Mouse (Mus musculus): ENCODE measurements at regions not wholly inside any gene's neighbourhood (a gene's known extent, or its start where the extent isn't known, plus 50 kb on each side); places are given as distances from the start of the nearest gene placed in this dataset.

DNA sequence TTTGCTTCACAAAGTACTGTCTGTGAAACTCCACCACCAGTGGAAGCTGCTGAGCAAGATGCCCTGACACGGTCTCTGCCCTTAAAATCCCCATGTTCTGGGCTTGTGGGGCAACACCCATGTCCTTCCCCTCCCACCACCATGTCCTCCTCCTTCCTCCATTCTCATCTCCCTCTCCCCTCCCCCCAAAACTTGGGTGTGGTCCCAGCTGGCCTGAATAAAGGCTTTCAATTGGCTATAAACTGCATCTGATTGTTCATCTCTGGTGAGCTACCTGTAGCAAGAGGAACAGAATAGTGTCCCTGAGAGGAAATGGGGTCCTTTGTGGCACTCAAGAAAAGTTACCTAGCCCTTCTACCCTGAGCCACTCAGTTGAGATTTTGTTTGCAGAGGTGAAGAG, 91.8 kb downstream of the Slc16a9 start:
- no peak for DNase-seq

DNA sequence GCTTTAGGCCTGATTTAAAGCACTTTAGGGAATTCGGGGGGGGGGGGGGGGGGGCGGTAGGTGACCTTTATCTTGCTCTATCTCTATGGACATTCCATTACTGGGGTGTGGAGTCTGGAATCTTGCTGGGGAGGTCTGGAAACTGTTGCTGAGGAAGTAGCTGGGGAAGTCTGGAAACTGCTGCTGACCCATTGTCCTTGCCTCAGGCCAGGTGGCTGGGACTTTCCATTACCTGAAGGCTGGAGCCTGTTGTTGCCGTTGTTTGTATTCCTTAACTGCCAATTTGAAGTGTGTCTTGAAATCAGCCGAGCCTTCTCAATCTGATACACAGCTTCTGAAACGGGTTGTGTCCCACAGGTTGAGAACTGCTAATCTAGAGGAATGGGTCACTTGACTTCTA, 80.9 kb upstream of the Fam13c start:
- no peak for DNase-seq

DNA sequence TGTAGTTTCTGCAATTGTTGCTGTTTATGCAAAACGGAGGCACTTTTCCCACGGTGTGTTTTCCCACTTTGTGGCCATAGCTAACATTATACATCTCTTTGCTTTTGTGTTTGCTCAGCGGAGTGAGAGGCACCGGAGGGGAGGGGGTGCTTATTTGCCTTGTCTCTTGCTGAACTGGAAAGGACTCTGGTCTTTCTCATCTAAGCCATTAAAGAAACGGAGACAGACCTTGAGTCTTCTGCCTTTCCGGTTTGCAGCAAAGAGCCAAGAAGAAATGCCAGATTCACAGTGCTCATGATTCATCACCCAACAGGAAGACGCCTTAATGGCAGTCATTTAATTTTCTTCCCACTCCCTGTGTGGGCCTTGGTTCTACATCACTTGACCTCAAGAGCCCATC, 80.4 kb upstream of the Fam13c start:
- DNase-seq, result no peak

DNA sequence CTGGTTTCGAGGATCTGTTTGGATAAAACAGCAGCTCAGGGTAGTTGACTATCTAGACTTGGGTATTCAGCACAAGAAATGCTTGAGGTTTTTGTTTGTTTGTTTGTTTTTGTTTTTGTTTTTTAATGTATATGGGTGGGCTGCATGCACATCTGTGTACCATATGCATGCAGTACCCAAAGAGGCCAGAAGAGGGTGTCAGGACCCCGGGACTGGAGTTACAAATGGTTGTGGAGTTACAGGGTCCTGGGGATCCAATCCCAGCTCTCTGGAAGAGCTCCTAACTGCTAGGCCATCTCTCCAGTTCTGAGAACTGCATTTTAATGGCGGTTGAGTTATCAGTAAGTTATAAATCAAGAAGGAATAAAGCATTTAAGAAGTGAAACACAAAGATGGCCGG, 77.2 kb upstream of the Fam13c start:
- peak; percentile 41 for DNase-seq

GRCm38 (mm10) chr10:70364218-70364975, 75.9 kb upstream of the Fam13c start:
- no peak for DNase-seq

GRCm38 (mm10) chr10:70364976-70365345, 75.3 kb upstream of the Fam13c start:
- no peak for DNase-seq

GRCm38 (mm10) chr10:70365504-70365903, 74.8 kb upstream of the Fam13c start:
- DNase-seq, result no peak

DNA sequence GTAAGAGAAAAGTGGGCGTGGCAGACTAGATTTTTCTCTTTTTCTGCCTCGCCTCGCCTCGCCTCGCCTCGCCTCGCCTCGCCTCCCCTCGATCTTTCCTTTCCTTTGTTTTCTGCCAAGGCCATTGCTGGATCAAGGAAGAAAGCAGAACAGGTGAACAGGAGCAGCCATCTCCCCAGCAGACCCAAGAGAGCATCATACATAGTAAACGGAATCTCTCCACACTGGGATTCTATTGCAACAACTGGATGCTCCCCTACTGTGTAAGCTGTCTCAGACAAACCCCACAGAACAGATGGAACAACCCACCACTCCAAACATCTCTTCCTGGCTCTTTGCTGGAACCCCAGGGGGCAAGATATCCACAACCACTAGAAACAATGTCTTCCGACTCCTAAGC, 72.4 kb upstream of the Fam13c start:
- DNase-seq, result no peak

GRCm38 (mm10) chr10:70368685-70369084, 71.6 kb upstream of the Fam13c start:
- peak; percentile 79 for DNase-seq

- no peak for DNase-seq
These were observed 67.7 kb upstream of the Fam13c start for GRCm38 (mm10) chr10:70372411-70373136.

GRCm38 (mm10) chr10:70373207-70373606, 67.1 kb upstream of the Fam13c start:
- no peak for DNase-seq

DNA sequence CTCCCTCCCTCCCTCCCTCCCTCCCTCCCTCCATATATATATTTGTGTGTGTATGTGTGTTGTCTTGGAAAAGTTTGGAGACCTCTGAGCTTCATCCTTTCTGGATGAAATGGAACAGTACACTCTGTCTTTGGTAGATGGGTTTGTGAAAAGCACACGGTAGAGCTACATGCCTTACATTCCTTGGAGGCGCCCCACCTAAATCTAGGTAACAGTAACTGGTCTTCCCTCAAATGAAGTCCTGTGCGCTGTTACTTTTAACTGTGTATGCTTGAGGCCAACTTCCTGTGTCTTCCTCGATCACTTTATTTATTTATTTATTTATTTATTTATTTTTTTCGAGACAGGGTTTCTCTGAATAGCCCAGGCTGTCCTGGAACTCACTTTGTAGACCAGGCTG, 66.4 kb upstream of the Fam13c start:
- no peak for DNase-seq

DNA sequence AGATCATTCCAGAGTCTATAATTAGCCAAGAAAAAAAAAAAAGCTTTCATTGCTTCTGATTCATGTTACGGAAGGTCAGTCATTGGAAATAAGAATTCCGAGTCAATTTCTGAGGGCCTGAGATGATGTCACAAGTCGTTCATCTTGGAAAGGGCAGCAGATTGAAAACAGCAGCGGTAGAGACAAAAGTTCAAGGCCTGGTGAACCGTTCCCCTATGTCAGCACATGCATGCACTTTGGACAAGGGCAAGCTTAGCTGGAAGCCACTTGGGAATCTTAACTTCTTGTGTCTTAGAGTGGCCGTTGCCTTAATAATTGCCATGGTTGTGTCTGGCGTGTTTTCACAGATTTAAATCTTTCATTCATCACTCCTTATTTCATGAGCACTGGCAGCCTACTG, 65.6 kb upstream of the Fam13c start:
- DNase-seq, result no peak

DNA sequence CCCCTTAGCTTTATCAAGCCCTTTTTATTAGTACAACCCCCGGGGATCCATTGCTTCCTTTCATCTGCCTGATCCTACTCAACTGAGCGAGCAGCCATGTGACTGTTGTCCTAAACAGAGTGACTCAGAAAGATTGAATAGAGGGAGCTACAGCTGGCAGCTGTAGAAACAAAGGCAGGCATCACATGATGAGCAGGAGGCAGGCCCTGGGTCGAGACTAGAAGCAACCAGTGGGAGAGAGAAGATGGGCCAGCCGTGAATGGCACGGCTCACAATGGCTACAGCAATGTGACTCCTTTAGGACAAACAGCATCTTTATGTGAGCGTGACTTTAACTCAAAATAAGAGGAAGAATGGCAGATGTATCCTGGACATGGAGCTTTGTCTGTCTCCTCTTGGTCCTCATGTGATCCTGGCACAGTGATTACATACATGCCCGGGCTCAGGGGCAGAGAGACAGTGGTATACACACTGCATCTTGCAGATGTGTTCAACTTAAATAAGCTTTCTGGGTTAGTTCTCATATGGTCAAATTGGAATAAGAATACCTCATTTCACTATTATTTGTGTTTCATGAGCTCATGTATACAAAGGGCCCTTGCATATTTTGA, 60.1 kb upstream of the Fam13c start:
- DNase-seq, result no peak

DNA sequence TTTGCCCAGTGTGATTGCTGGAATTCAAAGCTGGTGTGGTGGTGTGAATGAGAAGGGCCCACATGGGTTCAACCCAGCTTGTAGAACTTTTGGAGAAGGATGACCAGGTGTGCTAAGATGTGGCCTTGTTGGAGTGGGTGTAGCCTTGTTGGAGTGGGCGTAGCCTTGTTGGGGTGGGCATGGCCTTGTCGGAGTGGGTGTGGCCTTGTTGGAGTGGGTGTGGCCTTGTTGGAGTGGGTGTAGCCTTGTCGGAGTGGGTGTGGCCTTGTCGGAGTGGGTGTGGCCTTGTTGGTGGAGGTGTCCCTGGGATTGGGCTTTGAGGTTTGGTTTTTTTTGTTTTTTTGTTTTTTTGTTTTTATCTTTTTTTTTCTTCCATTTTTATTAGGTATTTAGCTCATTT, 55.6 kb upstream of the Fam13c start:
- DNase-seq, result no peak

GRCm38 (mm10) chr10:70387729-70388128, 52.6 kb upstream of the Fam13c start:
- peak; percentile 8 for DNase-seq
